Mouse (Mus musculus) right cerebral cortex, adult 2 months (tissue): ENCODE results near the gene Gm10300.

Experiments used
- DNase-seq, 2 experiments: peaks; one replicate each; pipeline ENCODE4 v3.0.0; 2021 to 2022; ENCODE audit warnings: low spot score in 2 of 2

The Gm10300 gene

GRCm38 (mm10) chr4:132074077-132074932 lies at the start of gene Gm10300:
Gene Gm10300 (plus strand): TSS chr4:132074697.
- peak in 1 of 2 experiments; percentile 15 for DNase-seq

DNA sequence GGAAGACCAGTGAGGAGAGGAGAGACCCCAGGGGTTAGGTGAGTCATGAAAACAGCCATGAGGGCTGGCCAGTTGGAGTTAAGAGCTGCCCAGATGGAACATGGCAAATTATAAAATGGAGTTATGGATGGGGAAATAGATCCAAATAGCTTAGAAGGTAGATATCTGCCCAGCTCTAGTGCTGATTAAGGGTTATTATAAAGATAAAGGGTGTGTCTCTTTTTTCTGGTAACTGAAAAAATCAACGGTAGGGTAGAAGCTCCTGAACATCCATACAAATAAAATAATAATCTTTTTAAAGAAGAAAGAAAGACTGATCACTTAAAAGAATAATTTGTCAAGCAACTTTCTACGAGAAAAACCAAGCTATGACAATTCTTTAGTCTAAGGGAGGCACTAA lies 49.2 kb upstream of the Gm10300 start:
- no peak for DNase-seq

DNA sequence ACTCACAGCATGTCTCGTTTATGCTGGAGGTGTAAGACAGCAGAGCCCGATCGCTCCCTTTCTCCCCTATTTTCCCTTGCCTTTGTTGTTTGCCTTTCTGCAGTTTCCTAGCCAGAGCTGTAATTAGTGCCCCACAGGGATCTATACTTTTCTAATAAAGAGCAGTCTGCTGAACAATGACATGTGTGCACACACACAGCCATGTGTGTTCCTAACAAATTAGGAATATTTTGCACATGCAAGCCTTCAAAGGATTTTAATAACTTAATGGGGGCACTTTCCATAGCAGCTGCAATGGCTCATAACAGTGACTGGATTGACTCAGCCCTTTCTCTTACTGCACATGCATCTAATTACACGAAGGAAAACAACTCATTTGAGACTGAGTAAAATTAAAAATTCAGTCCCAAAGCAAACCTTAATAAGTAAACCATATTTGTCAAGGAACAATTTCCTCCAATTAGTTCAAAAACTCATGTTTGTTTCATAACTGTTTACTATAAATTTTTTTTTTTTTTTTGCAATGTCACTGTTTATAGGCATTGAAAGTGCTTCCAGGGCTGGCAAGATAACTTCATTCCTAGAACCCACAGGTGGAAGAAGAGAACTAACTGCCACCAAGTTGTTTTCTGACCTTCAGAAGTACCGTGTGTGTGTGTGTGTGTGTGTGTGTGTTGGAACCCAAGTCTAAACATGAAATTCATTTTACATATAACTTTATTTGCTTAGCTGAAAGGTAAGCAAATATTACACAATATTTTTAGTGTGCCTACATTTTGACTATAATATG lies 48.6 kb upstream of the Gm10300 start:
- DNase-seq = no peak

GRCm38 (mm10) chr4:132027167-132027566 lies 47.3 kb upstream of the Gm10300 start:
- DNase-seq = no peak

DNA sequence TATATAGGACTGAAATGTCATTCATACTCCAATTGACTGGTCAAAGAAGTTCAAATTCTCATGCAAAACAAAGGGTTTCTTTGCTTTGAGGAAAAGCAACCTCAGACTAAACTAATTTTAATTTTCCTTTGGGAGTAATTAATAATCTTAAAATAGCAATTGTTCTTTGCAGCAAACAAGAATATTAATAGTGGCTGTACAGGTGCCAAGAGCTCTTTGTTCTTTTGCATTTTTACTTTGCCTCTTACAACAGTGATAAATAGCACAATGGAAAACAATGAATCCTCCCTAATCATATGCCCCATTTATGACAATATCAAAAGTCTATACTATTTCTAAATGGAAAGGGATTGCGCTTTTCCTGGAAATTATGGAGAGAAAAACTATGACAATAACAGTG lies 46.7 kb upstream of the Gm10300 start:
- DNase-seq = no peak

DNA sequence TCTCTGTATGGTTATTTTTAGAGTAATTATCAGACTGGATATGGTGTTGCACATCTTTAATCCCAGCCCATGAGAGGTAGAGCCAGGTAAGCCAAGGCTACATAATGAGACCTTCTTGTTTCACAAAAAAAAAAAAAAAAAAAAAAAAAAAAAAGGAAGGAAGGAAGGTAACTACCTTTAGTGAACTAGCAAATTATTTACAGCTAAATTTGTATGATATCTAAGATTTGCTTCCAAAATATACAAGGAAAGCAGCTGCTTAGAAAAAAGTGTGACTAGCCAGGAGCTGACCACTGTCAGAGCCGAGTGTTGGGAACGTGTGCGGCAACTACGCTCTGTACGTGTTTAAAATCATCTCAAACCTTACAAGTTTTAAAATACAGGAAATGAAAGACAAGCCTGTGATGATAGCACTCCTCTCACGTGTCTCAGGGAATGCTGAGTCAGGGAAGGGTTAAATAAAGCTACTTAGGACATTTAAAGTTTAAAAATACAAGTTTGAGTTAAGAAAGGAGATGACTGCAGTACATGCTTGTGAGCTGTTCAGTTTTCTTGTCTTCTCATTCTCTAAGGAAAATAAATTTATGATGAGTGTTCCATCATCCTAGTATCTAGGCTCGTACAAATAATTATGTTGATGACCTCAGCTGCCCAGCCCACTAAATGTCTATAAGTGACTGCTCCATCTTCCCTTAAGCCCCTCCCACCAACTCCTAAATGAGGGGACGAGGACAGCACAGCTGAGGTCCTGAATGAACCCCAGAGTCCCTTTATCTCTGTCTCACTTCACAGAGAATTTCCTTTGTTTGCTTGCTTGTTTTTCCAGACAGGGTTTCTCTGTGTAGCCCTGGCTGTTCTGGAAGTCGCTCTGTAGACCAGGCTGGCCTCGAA lies 44.4 kb upstream of the Gm10300 start:
- no peak for DNase-seq

- DNase-seq = no peak
Measured at GRCm38 (mm10) chr4:132033183-132033582, 41.3 kb upstream of the Gm10300 start.

GRCm38 (mm10) chr4:132034242-132034641 lies 40.3 kb upstream of the Gm10300 start:
- DNase-seq = no peak

GRCm38 (mm10) chr4:132037137-132037536 lies 37.4 kb upstream of the Gm10300 start:
- no peak for DNase-seq

DNA sequence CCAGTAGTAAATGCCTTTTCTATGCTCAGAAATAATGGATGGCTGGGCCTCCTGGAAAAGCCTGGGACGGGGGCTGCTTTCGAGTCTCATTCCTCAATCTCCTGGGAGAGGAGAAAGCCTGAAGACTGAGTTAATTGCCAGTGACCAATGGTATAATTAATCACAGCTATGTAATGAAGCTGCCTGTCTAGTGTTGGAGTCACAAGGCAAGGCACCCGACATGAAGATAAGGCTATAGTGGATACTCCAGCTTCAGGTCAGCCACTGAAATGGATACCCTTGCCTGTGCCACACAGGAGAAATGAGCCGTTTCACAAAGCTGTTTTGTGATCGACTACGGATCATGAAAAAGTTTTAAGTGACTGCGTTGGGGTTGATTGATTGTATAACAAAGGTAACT lies 36.5 kb upstream of the Gm10300 start:
- DNase-seq = no peak

- no peak for DNase-seq
Measured at GRCm38 (mm10) chr4:132038809-132039208, 35.7 kb upstream of the Gm10300 start.

DNA sequence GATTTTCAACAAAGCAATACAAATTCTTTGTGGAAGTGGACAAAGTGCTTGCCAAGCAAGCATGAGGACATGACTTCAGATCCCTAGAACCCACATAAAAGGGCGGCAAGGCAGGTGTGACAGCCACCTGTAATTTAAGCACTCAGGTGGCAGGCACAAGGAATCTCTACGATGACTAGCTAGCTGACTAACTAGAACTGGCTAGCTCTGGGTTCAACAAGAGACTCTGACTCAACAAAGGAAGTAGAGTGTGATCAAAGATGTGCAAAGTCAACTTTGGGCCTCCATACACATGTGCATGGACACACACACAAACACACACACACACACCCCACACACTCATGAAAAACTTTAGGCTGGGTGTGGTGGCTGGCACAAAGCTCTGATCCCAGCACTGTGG lies 35.0 kb upstream of the Gm10300 start:
- no peak for DNase-seq

DNA sequence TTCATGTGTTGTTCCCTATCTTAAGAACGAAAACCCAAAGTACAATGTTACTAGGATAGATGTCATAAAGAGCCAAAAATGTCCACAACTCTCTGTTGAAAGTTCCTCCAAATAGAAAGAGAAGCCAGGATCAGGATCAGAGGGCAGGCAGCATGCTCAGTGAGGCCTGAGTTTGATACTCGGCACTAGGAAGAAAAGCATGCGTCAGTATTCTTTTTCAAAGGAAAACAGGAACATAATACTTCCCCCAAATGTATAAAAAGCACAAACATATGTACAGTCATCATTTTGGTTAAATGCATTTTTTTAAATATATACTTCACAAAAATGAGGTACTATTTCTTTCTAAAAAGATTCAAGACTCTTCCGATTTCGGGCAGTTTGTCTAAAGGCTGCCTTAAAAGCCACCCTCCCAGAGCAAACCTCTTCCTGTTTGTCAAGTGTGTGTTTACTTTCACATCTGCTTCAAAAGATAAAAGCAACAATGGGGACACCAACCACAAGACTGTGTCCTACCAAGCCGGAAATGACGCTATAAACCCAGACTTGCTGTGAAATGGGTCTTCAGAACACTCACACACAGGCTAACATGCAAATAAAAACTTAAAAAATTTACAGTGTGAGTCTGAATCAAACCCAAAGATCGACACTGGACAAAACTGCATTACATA lies 34.4 kb upstream of the Gm10300 start:
- no peak for DNase-seq

- DNase-seq = no peak
Measured at GRCm38 (mm10) chr4:132041471-132042332, 32.8 kb upstream of the Gm10300 start.

GRCm38 (mm10) chr4:132043726-132044125 lies 30.8 kb upstream of the Gm10300 start:
- DNase-seq = no peak

DNA sequence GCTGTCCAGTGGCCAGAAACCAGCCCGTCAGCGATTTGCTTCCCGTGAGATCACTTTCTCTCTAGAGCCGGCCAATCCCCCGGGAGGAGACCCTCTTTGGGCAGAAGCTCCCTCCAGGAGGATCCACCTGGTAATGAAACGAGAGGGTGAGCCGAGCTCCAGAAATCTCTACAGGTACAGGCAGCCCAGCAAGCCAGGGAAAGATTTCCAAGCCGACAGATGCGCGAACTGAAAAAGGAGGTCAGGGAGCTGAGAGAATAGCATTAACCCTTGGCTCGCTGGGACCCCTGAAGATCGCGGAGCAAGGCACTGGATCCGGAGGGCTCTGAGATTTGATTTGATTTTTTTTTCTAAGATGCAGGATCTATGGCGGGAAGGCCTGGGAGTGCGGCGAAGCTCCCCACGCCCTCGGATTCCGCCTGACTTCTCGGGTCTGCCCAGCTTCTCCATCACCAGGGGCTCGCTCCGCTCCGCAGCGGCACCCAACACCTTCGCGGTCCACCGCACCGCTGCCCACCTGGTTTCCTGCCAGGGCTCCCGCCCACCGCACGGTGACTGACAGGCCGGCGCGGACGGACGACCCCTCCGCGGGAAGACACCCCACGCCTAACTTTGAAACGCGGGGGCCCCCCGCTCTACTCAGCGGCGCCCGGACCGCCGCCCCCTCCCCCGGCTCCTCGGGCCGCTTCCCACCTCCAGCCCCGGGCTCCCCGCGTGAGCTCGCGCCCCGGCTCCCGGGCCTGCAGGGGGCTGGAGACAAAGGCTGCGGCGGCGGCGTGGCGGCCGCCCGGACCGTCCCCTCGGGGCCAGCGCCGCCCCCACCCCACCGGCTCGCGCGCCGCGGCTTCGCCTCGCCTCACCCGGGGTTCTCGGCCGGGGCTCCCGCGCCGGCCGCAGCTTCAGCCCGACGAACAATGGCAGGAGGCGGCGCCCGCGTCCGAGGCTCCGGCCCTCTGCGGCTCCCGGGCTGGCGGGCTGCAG lies 26.2 kb upstream of the Gm10300 start:
- DNase-seq = peak; percentile 11 to 28

- peak; percentile 69 to 75 for DNase-seq
Measured at GRCm38 (mm10) chr4:132048995-132049404, 25.5 kb upstream of the Gm10300 start.

- DNase-seq = no peak
Measured at GRCm38 (mm10) chr4:132049549-132050200, 24.8 kb upstream of the Gm10300 start.
